Mouse (Mus musculus) cerebellum, adult 9-11 months (tissue): ENCODE data around the gene Socs1.
A peak's percentile ranks its signal among the peaks of the same experiment; 100 is the strongest.

ENCODE experiments used
- DNase-seq: peaks from one replicate; pipeline ENCODE4 v3.0.0; 2022

The Socs1 gene

GRCm38 (mm10) chr16:10761182-10761581, 24.2 kb downstream of the Socs1 start:
- DNase-seq: no peak

GRCm38 (mm10) chr16:10756168-10756567, 29.2 kb downstream of the Socs1 start:
- no peak for DNase-seq

- no peak for DNase-seq
Observed at GRCm38 (mm10) chr16:10754521-10755296, 30.6 kb downstream of the Socs1 start.

GRCm38 (mm10) chr16:10749824-10750223, 35.5 kb downstream of the Socs1 start:
- DNase-seq: peak; percentile 85

- DNase-seq: peak; percentile 26
Observed at GRCm38 (mm10) chr16:10749226-10749625, 36.1 kb downstream of the Socs1 start.

GRCm38 (mm10) chr16:10741082-10741481, 44.3 kb downstream of the Socs1 start:
- no peak for DNase-seq

GRCm38 (mm10) chr16:10739854-10740398, 45.4 kb downstream of the Socs1 start:
- DNase-seq: no peak

- no peak for DNase-seq
Observed at GRCm38 (mm10) chr16:10738866-10739265, 46.5 kb downstream of the Socs1 start.

- DNase-seq: no peak
Observed at GRCm38 (mm10) chr16:10737571-10737970, 47.8 kb downstream of the Socs1 start.

GRCm38 (mm10) chr16:10736364-10736763, 49.0 kb downstream of the Socs1 start:
- no peak for DNase-seq

GRCm38 (mm10) chr16:10735781-10736180, 49.6 kb downstream of the Socs1 start:
- no peak for DNase-seq

- no peak for DNase-seq
Observed at GRCm38 (mm10) chr16:10732421-10732820, 52.9 kb downstream of the Socs1 start.
